9 mouse cellular contexts compared by ENCODE assay signal in the genomic region with DNA sequence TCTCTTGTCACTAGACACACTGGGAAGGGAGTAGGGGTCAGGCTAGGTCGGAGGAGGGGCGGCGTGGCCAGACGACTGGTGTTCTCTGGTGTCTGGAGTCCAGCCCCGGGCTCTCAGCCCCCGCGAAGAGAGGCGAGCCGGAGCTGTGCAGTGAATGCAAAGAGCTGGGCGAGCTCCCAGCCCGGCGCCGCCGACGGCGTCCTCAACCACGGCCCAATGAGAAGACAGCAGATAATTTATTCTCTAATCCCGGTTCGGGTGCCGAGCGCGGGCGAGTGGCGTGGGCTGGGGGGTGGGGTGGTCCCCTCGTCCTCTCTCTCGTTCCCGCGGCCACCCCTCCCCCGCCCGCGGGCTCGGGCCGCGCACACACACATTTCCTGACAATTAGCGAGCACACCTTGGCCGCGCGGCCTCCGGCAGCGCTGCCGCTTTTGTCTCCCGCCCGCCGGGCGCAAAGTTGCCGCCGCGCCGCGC. TPM values are rescaled to one million over a fixed set of nuclear protein-coding genes. Genes with fewer than 3 reads are reported as not detected.
DNase-seq lines count a peak whose midpoint lies in the region; ATAC-seq and TF ChIP-seq lines count a peak whose summit lies in the region.
"Had no signal": no experiment of that assay in that cellular context is flagged by ENCODE, and none has a peak within 500 bp of the region (broad histone marks: within the 10 kb centered on the region; RNA-seq: fewer than 3 reads in every experiment).

No protein-coding gene starts in this region.

- peak; percentile 83 for ATAC-seq in hindbrain, embryonic 12.5 days (ENCODE audit: low FRiP score)
- ATAC-seq in limb, embryonic 12.5 days (ENCODE audit: insufficient number of reproducible peaks, insufficient read depth, low FRiP score, low TSS enrichment, low read depth): peak; percentile 45; the same call in 1 of the 2 replicates
- peak; percentile 85 for ATAC-seq in midbrain, embryonic 16.5 days

- H3K36me3 ChIP-seq in hindbrain, embryonic 12.5 days: no peaks in the 10 kb centered on the region
- no peaks in the 10 kb centered on the region for H3K36me3 ChIP-seq in limb, embryonic 12.5 days
- H3K36me3 ChIP-seq in midbrain, embryonic 16.5 days (ENCODE audit: control insufficient read depth, insufficient read depth, low read length): no peaks in the 10 kb centered on the region

- peak overlapping the region; percentile 69 for H3K4me2 ChIP-seq in hindbrain, embryonic 12.5 days (replicated peaks)
- peak overlapping the region; percentile 94 for H3K4me2 ChIP-seq in limb, embryonic 12.5 days
- peak overlapping the region; percentile 93 for H3K4me2 ChIP-seq in midbrain, embryonic 16.5 days (ENCODE audit: low read length)

- peak overlapping the region; percentile 99 for H3K9ac ChIP-seq in hindbrain, embryonic 12.5 days
- H3K9ac ChIP-seq in limb, embryonic 12.5 days (replicated peaks): peak overlapping the region; percentile 67
- H3K9ac ChIP-seq in midbrain, embryonic 16.5 days (ENCODE audit: low read depth, low read length): peak overlapping the region; percentile 99

- peaks cover 10% of the 10 kb centered on the region for H3K27me3 ChIP-seq in hindbrain, embryonic 12.5 days
- peaks cover 78% of the 10 kb centered on the region for H3K27me3 ChIP-seq in limb, embryonic 12.5 days
- H3K27me3 ChIP-seq in midbrain, embryonic 16.5 days (ENCODE audit: control insufficient read depth, insufficient read depth, low read depth, low read length): no peaks in the 10 kb centered on the region

- no peak for TF ChIP-seq POLR2A in cortical plate, adult 2 months (IDR thresholded peaks at IDR 0.05; ENCODE audit: extremely low read depth, insufficient read depth, low read length)

- WGBS in hindbrain, embryonic 12.5 days: 1% methylated on average over 35 of the region's 50 CpGs
- WGBS in limb, embryonic 12.5 days: under 1% methylated on average over 42 of the region's 50 CpGs
- 0% methylated on average over 41 of the region's 50 CpGs for WGBS in midbrain, embryonic 16.5 days

- peak; percentile 16 for DNase-seq in kidney, adult 11 months
- DNase-seq in kidney, adult 9 months: no peak
- DNase-seq in natural killer cell, adult 2 months (ENCODE audit: low spot score in 2 of 2): no peak
- DNase-seq in ovary, postnatal 36 days (ENCODE audit: low spot score): no peak

- H3K27ac ChIP-seq in cortical plate, adult 2 months (ENCODE audit: insufficient read depth, low read length): no peak overlapping the region
- peak overlapping the region; percentile 100 for H3K27ac ChIP-seq in hindbrain, embryonic 12.5 days
- 0 out of 2 replicates have a peak overlapping the region, but pooled peaks have one; percentile 35 for H3K27ac ChIP-seq in limb, embryonic 12.5 days
- H3K27ac ChIP-seq in midbrain, embryonic 16.5 days (ENCODE audit: low read length): peak overlapping the region; percentile 100

- TF ChIP-seq CTCF in cortical plate, adult 2 months (IDR thresholded peaks at IDR 0.05; ENCODE audit: extremely low read depth, insufficient read depth, low read length): no peak

- no peaks in the 10 kb centered on the region for H3K9me3 ChIP-seq in hindbrain, embryonic 12.5 days (replicated peaks)
- H3K9me3 ChIP-seq in limb, embryonic 12.5 days: no peaks in the 10 kb centered on the region
- H3K9me3 ChIP-seq in midbrain, embryonic 16.5 days (replicated peaks; ENCODE audit: control insufficient read depth, low read length, poor library complexity, severe bottlenecking): no peaks in the 10 kb centered on the region

- no peaks in the 10 kb centered on the region for H3K4me1 ChIP-seq in cortical plate, adult 2 months (ENCODE audit: control insufficient read depth, insufficient read depth, low read length)
- H3K4me1 ChIP-seq in hindbrain, embryonic 12.5 days: peaks cover 52% of the 10 kb centered on the region
- peaks cover 37% of the 10 kb centered on the region for H3K4me1 ChIP-seq in limb, embryonic 12.5 days (replicated peaks)
- peaks cover 38% of the 10 kb centered on the region for H3K4me1 ChIP-seq in midbrain, embryonic 16.5 days (ENCODE audit: control insufficient read depth, insufficient read depth, low read length)

- H3K4me3 ChIP-seq in cortical plate, adult 2 months (ENCODE audit: insufficient read depth, low read length): peak overlapping the region; percentile 42
- H3K4me3 ChIP-seq in hindbrain, embryonic 12.5 days: peak overlapping the region; percentile 91
- peak overlapping the region; percentile 63 for H3K4me3 ChIP-seq in limb, embryonic 12.5 days (replicated peaks)
- peak overlapping the region; percentile 93 for H3K4me3 ChIP-seq in midbrain, embryonic 16.5 days (ENCODE audit: low read depth, low read length)

RNA-seq across cellular contexts. Expression of gene Lemd1, which starts 1.2 kb away (rescaled TPM):
- 7.5 and 10.7 TPM in 2 replicates for polyA plus RNA-seq in cortical plate, adult 2 months (2012; rRNA removed)
- polyA plus RNA-seq in hindbrain, embryonic 12.5 days (2016; fragmentation: Nextera tagmentation; extraction: Ambion mirVana): 10.8 and 12.7 TPM in 2 replicates
- 0.83 and 1.2 TPM in 2 replicates for polyA plus RNA-seq in limb, embryonic 12.5 days (2016; fragmentation: Nextera tagmentation; extraction: Ambion mirVana)
- polyA plus RNA-seq in midbrain, embryonic 16.5 days (2015; fragmentation: Nextera tagmentation; extraction: Ambion mirVana): 16.2 and 18.0 TPM in 2 replicates

RNA-seq across cellular contexts. Expression of gene AC124108.1, which starts 1.2 kb away (rescaled TPM):
- polyA plus RNA-seq in cortical plate, adult 2 months (2012; rRNA removed): 6.2 and 7.7 TPM in 2 replicates
- polyA plus RNA-seq in hindbrain, embryonic 12.5 days (2016; fragmentation: Nextera tagmentation; extraction: Ambion mirVana): 3.6 and 4.1 TPM in 2 replicates
- polyA plus RNA-seq in limb, embryonic 12.5 days (2016; fragmentation: Nextera tagmentation; extraction: Ambion mirVana): 0.20 and 0.45 TPM in 2 replicates
- polyA plus RNA-seq in midbrain, embryonic 16.5 days (2015; fragmentation: Nextera tagmentation; extraction: Ambion mirVana): 2.8 and 4.0 TPM in 2 replicates
- polyA plus RNA-seq: large intestine, adult 2 months had no signal

RNA-seq across cellular contexts. Expression of gene Gm10188, which starts 39.5 kb away (rescaled TPM):
- not detected in 2 replicates for polyA plus RNA-seq in cortical plate, adult 2 months (2012; rRNA removed)
- polyA plus RNA-seq in hindbrain, embryonic 12.5 days (2016; fragmentation: Nextera tagmentation; extraction: Ambion mirVana): 0.49 TPM in 1 of 2 replicates, not detected in the other
- not detected in 2 replicates for polyA plus RNA-seq in limb, embryonic 12.5 days (2016; fragmentation: Nextera tagmentation; extraction: Ambion mirVana)
- polyA plus RNA-seq in midbrain, embryonic 16.5 days (2015; fragmentation: Nextera tagmentation; extraction: Ambion mirVana): 0.28 and 0.63 TPM in 2 replicates
- polyA plus RNA-seq: large intestine, adult 2 months had no signal

RNA-seq across cellular contexts. Expression of gene Cdk18, which starts 50.6 kb away (rescaled TPM):
- 24.9 and 30.0 TPM in 2 replicates for polyA plus RNA-seq in cortical plate, adult 2 months (2012; rRNA removed)
- polyA plus RNA-seq in hindbrain, embryonic 12.5 days (2016; fragmentation: Nextera tagmentation; extraction: Ambion mirVana): 0.99 and 1.4 TPM in 2 replicates
- polyA plus RNA-seq in limb, embryonic 12.5 days (2016; fragmentation: Nextera tagmentation; extraction: Ambion mirVana): 3.6 TPM in 2 replicates
- 1.7 and 2.4 TPM in 2 replicates for polyA plus RNA-seq in midbrain, embryonic 16.5 days (2015; fragmentation: Nextera tagmentation; extraction: Ambion mirVana)

Comparison
In these comparisons a context has a peak if more than half of its experiments do, and no peak if none do; other contexts are left out.
1. H3K4me3 ChIP-seq: peak in every context shown above with its lines; median percentile 93 in midbrain, embryonic 16.5 days; 91 in hindbrain, embryonic 12.5 days; 63 in limb, embryonic 12.5 days; 42 in cortical plate, adult 2 months.